8 mouse cellular contexts compared by ENCODE assay signal in genomic region chr7:45759400-45759799, GRCm38 (mm10). TPM values are rescaled to one million over a fixed set of nuclear protein-coding genes. Genes with fewer than 3 reads are reported as not detected.
DNase-seq lines count a peak whose midpoint lies in the region; ATAC-seq and TF ChIP-seq lines count a peak whose summit lies in the region.

No protein-coding gene starts in this region.

- 3% methylated on average over 27 of the region's 27 CpGs for WGBS in embryonic facial prominence, embryonic 10.5 days
- WGBS in lung, embryonic 14.5 days: 7% methylated on average over 27 of the region's 27 CpGs
- WGBS in stomach, embryonic 16.5 days: 6% methylated on average over 22 of the region's 27 CpGs

- TF ChIP-seq CTCF in ES-Bruce4 (IDR thresholded peaks at IDR 0.05; ENCODE audit: low read depth, low read length): no peak
- peak; percentile 33 for TF ChIP-seq CTCF in lung, embryonic 14.5 days (IDR thresholded peaks at IDR 0.05; ENCODE audit: low read depth)

- H3K27me3 ChIP-seq in ES-Bruce4 (ENCODE audit: control insufficient read depth, insufficient read depth, low read length, poor library complexity, severe bottlenecking): no peaks in the 10 kb centered on the region
- peaks cover 40% of the 10 kb centered on the region for H3K27me3 ChIP-seq in embryonic facial prominence, embryonic 10.5 days (replicated peaks; ENCODE audit: low read depth, poor library complexity, severe bottlenecking)
- peaks cover 18% of the 10 kb centered on the region for H3K27me3 ChIP-seq in lung, embryonic 14.5 days (ENCODE audit: insufficient read depth, low read length)
- H3K27me3 ChIP-seq in stomach, embryonic 16.5 days (ENCODE audit: control insufficient read depth, insufficient read depth, low read length): peaks cover 12% of the 10 kb centered on the region

- H3K4me3 ChIP-seq in ES-Bruce4 (ENCODE audit: low read depth, low read length): peak overlapping the region; percentile 18
- H3K4me3 ChIP-seq in embryonic facial prominence, embryonic 10.5 days: peak overlapping the region; percentile 53
- H3K4me3 ChIP-seq in lung, embryonic 14.5 days (ENCODE audit: low read depth, low read length): peak overlapping the region; percentile 24; the same call in 1 of the 2 replicates
- H3K4me3 ChIP-seq in stomach, embryonic 16.5 days (replicated peaks; ENCODE audit: low read length): peak overlapping the region; percentile 19

- peak; percentile 45 for DNase-seq in embryonic facial prominence, embryonic 10.5 days (ENCODE audit: low spot score)
- DNase-seq in kidney, adult 9 months: peak; percentile 77
- peak; percentile 48 for DNase-seq in lung, embryonic 14.5 days
- no peak for DNase-seq in spleen, adult 18-20 months
- DNase-seq in left cerebral cortex, adult 18-20 months (ENCODE audit: low spot score in 2 of 2): no peak
- no peak for DNase-seq in spleen, postnatal 4 days (ENCODE audit: low spot score in 2 of 2)

- H3K9ac ChIP-seq in ES-Bruce4 (ENCODE audit: low read depth, poor library complexity, severe bottlenecking): no peak overlapping the region
- peak overlapping the region; percentile 34 for H3K9ac ChIP-seq in lung, embryonic 14.5 days
- H3K9ac ChIP-seq in stomach, embryonic 16.5 days (ENCODE audit: low read length): peak overlapping the region; percentile 58

- peak overlapping the region; percentile 55 for H3K4me2 ChIP-seq in lung, embryonic 14.5 days
- peak overlapping the region; percentile 51 for H3K4me2 ChIP-seq in stomach, embryonic 16.5 days (ENCODE audit: low read depth, low read length)

- peak; percentile 76 for ATAC-seq in lung, embryonic 14.5 days (ENCODE audit: insufficient read depth)
- ATAC-seq in stomach, embryonic 16.5 days (ENCODE audit: insufficient read depth, low FRiP score): peak; percentile 78

- H3K4me1 ChIP-seq in ES-Bruce4 (ENCODE audit: control insufficient read depth, insufficient read depth, low read length): no peaks in the 10 kb centered on the region
- H3K4me1 ChIP-seq in embryonic facial prominence, embryonic 10.5 days: peaks cover 11% of the 10 kb centered on the region
- H3K4me1 ChIP-seq in lung, embryonic 14.5 days (ENCODE audit: insufficient read depth): no peaks in the 10 kb centered on the region
- H3K4me1 ChIP-seq in stomach, embryonic 16.5 days (ENCODE audit: control insufficient read depth, insufficient read depth, low read length): no peaks in the 10 kb centered on the region

- no peaks in the 10 kb centered on the region for H3K9me3 ChIP-seq in ES-Bruce4 (replicated peaks; ENCODE audit: control insufficient read depth, insufficient read depth, low read length, poor library complexity, severe bottlenecking)
- no peaks in the 10 kb centered on the region for H3K9me3 ChIP-seq in embryonic facial prominence, embryonic 10.5 days
- no peaks in the 10 kb centered on the region for H3K9me3 ChIP-seq in lung, embryonic 14.5 days (ENCODE audit: low read depth, low read length)
- H3K9me3 ChIP-seq in stomach, embryonic 16.5 days (replicated peaks; ENCODE audit: control insufficient read depth, low read length): no peaks in the 10 kb centered on the region

- H3K27ac ChIP-seq in ES-Bruce4 (ENCODE audit: insufficient read depth, low read length): no peak overlapping the region
- peak overlapping the region; percentile 51; the same call in 1 of the 2 replicates for H3K27ac ChIP-seq in embryonic facial prominence, embryonic 10.5 days (replicated peaks)
- no peak overlapping the region for H3K27ac ChIP-seq in lung, embryonic 14.5 days (ENCODE audit: low read depth)
- 0 out of 2 replicates have a peak overlapping the region, but pooled peaks have one; percentile 0 for H3K27ac ChIP-seq in stomach, embryonic 16.5 days (ENCODE audit: low read length)

- no peak for TF ChIP-seq POLR2A in ES-Bruce4 (IDR thresholded peaks at IDR 0.05; ENCODE audit: insufficient read depth, low read length)

- H3K36me3 ChIP-seq in ES-Bruce4 (ENCODE audit: control insufficient read depth, insufficient read depth, low read length, poor library complexity, severe bottlenecking): no peaks in the 10 kb centered on the region
- H3K36me3 ChIP-seq in embryonic facial prominence, embryonic 10.5 days (replicated peaks): no peaks in the 10 kb centered on the region
- H3K36me3 ChIP-seq in lung, embryonic 14.5 days (ENCODE audit: insufficient read depth): no peaks in the 10 kb centered on the region
- H3K36me3 ChIP-seq in stomach, embryonic 16.5 days (ENCODE audit: control insufficient read depth, insufficient read depth, low read length): no peaks in the 10 kb centered on the region

- TF ChIP-seq EP300 in ES-Bruce4 (IDR thresholded peaks at IDR 0.05; ENCODE audit: insufficient read depth, low read depth, low read length): no peak

RNA-seq across cellular contexts. Expression of gene Lmtk3, which starts 24.1 kb away (rescaled TPM):
- 9.6 and 11.3 TPM in 2 replicates for polyA plus RNA-seq in ES-Bruce4 (2011; ENCODE audit: insufficient read depth, insufficient read length, low read depth, missing spikeins)
- polyA plus RNA-seq in embryonic facial prominence, embryonic 10.5 days (2016; fragmentation: Nextera tagmentation; extraction: Ambion mirVana): 2.1 and 3.0 TPM in 2 replicates
- 0.76 and 1.9 TPM in 2 replicates for polyA plus RNA-seq in lung, embryonic 14.5 days (2014; fragmentation: Nextera tagmentation; extraction: Ambion mirVana)
- 0.53 and 0.99 TPM in 2 replicates for polyA plus RNA-seq in stomach, embryonic 16.5 days (2015; fragmentation: Nextera tagmentation; extraction: Ambion mirVana)
- 100 to 1,000 TPM; 229 to 237 TPM for total RNA-seq in left cerebral cortex, adult 18-20 months (2021)

RNA-seq across cellular contexts. Expression of gene Sult2b1, which starts 25.1 kb away (rescaled TPM):
- 5.4 and 6.4 TPM in 2 replicates for polyA plus RNA-seq in ES-Bruce4 (2011; ENCODE audit: insufficient read depth, insufficient read length, low read depth, missing spikeins)
- 1.6 and 1.7 TPM in 2 replicates for polyA plus RNA-seq in embryonic facial prominence, embryonic 10.5 days (2016; fragmentation: Nextera tagmentation; extraction: Ambion mirVana)
- 5.0 and 5.9 TPM in 2 replicates for polyA plus RNA-seq in lung, embryonic 14.5 days (2014; fragmentation: Nextera tagmentation; extraction: Ambion mirVana)
- polyA plus RNA-seq in stomach, embryonic 16.5 days (2015; fragmentation: Nextera tagmentation; extraction: Ambion mirVana): 32.7 and 46.5 TPM in 2 replicates
- total RNA-seq in left cerebral cortex, adult 18-20 months (2021): 10 to 100 TPM; 11.3 to 13.7 TPM

RNA-seq across cellular contexts. Expression of gene Spaca4, which starts 33.8 kb away (rescaled TPM):
- polyA plus RNA-seq in ES-Bruce4 (2011; ENCODE audit: insufficient read depth, insufficient read length, low read depth, missing spikeins): not detected in 2 replicates
- polyA plus RNA-seq in embryonic facial prominence, embryonic 10.5 days (2016; fragmentation: Nextera tagmentation; extraction: Ambion mirVana): 0.22 TPM in 1 of 2 replicates, not detected in the other
- not detected in 2 replicates for polyA plus RNA-seq in lung, embryonic 14.5 days (2014; fragmentation: Nextera tagmentation; extraction: Ambion mirVana)
- 0.79 and 2.2 TPM in 2 replicates for polyA plus RNA-seq in stomach, embryonic 16.5 days (2015; fragmentation: Nextera tagmentation; extraction: Ambion mirVana)
- total RNA-seq in left cerebral cortex, adult 18-20 months (2021): not detected

RNA-seq across cellular contexts. Expression of gene Fam83e, which starts 38.4 kb away (rescaled TPM):
- polyA plus RNA-seq in ES-Bruce4 (2011; ENCODE audit: insufficient read depth, insufficient read length, low read depth, missing spikeins): 0.85 and 1.4 TPM in 2 replicates
- polyA plus RNA-seq in embryonic facial prominence, embryonic 10.5 days (2016; fragmentation: Nextera tagmentation; extraction: Ambion mirVana): 1.8 and 2.2 TPM in 2 replicates
- polyA plus RNA-seq in lung, embryonic 14.5 days (2014; fragmentation: Nextera tagmentation; extraction: Ambion mirVana): 0.92 and 1.1 TPM in 2 replicates
- 16.0 and 24.7 TPM in 2 replicates for polyA plus RNA-seq in stomach, embryonic 16.5 days (2015; fragmentation: Nextera tagmentation; extraction: Ambion mirVana)
- total RNA-seq in left cerebral cortex, adult 18-20 months (2021): under 1 TPM in 1 of 2 experiments, not detected in 1; 0.21 TPM

RNA-seq across cellular contexts. Expression of gene Sphk2, which starts 41.6 kb away (rescaled TPM):
- polyA plus RNA-seq in ES-Bruce4 (2011; ENCODE audit: insufficient read depth, insufficient read length, low read depth, missing spikeins): 10.4 and 11.1 TPM in 2 replicates
- 41.5 and 42.1 TPM in 2 replicates for polyA plus RNA-seq in embryonic facial prominence, embryonic 10.5 days (2016; fragmentation: Nextera tagmentation; extraction: Ambion mirVana)
- polyA plus RNA-seq in lung, embryonic 14.5 days (2014; fragmentation: Nextera tagmentation; extraction: Ambion mirVana): 21.9 and 23.8 TPM in 2 replicates
- polyA plus RNA-seq in stomach, embryonic 16.5 days (2015; fragmentation: Nextera tagmentation; extraction: Ambion mirVana): 38.9 and 45.9 TPM in 2 replicates
- total RNA-seq in left cerebral cortex, adult 18-20 months (2021): 10 to 100 TPM; 32.3 to 33.0 TPM

Comparison
In these comparisons a context has a peak if more than half of its experiments do, and no peak if none do; other contexts are left out.
1. H3K27ac ChIP-seq: peak in embryonic facial prominence, embryonic 10.5 days (single experiment) and stomach, embryonic 16.5 days (single experiment); none in ES-Bruce4 (single experiment) and lung, embryonic 14.5 days (single experiment).
2. DNase-seq: peak in embryonic facial prominence, embryonic 10.5 days (single experiment), kidney, adult 9 months (single experiment) and lung, embryonic 14.5 days (single experiment); none in spleen, adult 18-20 months (0 of 2), left cerebral cortex, adult 18-20 months (0 of 2) and spleen, postnatal 4 days (0 of 2).
3. Peak in every context shown above with its lines, with median percentiles within 50 percentile points of each other: H3K4me3 ChIP-seq.